In the genomic region with DNA sequence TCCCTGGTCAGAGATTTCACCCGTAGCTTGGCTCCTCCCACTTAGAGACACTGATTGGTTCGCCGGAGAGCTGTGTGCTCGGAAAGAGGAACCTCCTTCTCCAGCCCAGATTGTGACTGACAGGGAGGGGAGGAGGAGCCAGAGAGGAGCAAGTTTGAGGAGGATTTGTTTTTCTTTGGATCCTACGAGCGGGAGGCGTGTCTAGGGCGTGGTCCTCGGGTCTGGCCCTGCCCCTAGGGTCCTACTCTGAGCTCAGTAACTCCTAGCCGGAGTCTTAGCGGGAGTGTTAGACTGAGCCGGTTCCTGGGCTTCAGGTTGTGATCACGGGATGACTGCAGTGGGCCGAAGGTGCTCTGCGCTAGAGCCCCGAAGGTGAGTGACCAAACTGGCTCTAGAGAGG, we compare ENCODE assay signal across 8 mouse cellular contexts. TPM values are rescaled to one million over a fixed set of nuclear protein-coding genes. Genes with fewer than 3 reads are reported as not detected.
DNase-seq lines count a peak whose midpoint lies in the region; ATAC-seq and TF ChIP-seq lines count a peak whose summit lies in the region.

No protein-coding gene starts in this region.

- no peak overlapping the region for H3K27ac ChIP-seq in forebrain, embryonic 14.5 days (ENCODE audit: low read depth, low read length)

- intact Hi-C loops in heart, postnatal 14 days (cut with DNase I): no loop called here

- peak; percentile 83 for DNase-seq in cerebellum, adult 11 months
- DNase-seq in forebrain, embryonic 14.5 days (ENCODE audit: low spot score): peak; percentile 97
- peak; percentile 91 to 94 for DNase-seq in heart, postnatal 14 days
- peak; percentile 80 to 85 for DNase-seq in layer of hippocampus, adult 18-20 months (ENCODE audit: low spot score in 2 of 2)
- peak; percentile 91 for DNase-seq in lung, adult 2 months
- peak; percentile 69 to 79 for DNase-seq in thymus, adult 18-20 months

- peak overlapping the region; percentile 44 for H3K4me2 ChIP-seq in forebrain, embryonic 14.5 days (ENCODE audit: low read length)

- under 1% methylated on average over 16 of the region's 16 CpGs for WGBS in forebrain, embryonic 14.5 days
- 2% methylated on average over 16 of the region's 16 CpGs for WGBS in lung, adult 2 months

- ATAC-seq in forebrain, embryonic 14.5 days: peak; percentile 99
- ATAC-seq in neutrophil, adult 5-6 weeks (ENCODE audit: extremely low read depth, insufficient number of reproducible peaks, low FRiP score, poor library complexity, severe bottlenecking): peak; percentile 94

- H3K27me3 ChIP-seq in E14TG2a.4 (ENCODE audit: insufficient read depth, low read length): peaks cover 7% of the 10 kb centered on the region; the same call in 1 of the 2 replicates
- no peaks in the 10 kb centered on the region for H3K27me3 ChIP-seq in forebrain, embryonic 14.5 days (replicated peaks; ENCODE audit: control insufficient read depth, insufficient read depth, low read length)

- no peak for TF ChIP-seq CTCF in E14TG2a.4 (conservative IDR thresholded peaks at IDR 0.05; ENCODE audit: low read length)
- no peak for TF ChIP-seq CTCF in lung, adult 2 months (IDR thresholded peaks at IDR 0.05; ENCODE audit: insufficient read depth, low read length)

- H3K4me3 ChIP-seq in E14TG2a.4 (replicated peaks; ENCODE audit: low read length): peak overlapping the region; percentile 41; the same call in 1 of the 2 replicates
- H3K4me3 ChIP-seq in forebrain, embryonic 14.5 days (ENCODE audit: low read depth, low read length): peak overlapping the region; percentile 25
- H3K4me3 ChIP-seq in lung, adult 2 months (replicated peaks; ENCODE audit: extremely low read depth, low read depth, low read length): peak overlapping the region; percentile 72

- TF ChIP-seq POLR2A in lung, adult 2 months (IDR thresholded peaks at IDR 0.05; ENCODE audit: borderline replicate concordance, extremely low read depth, low read depth, low read length): peak; percentile 99

- H3K4me1 ChIP-seq in E14TG2a.4 (replicated peaks; ENCODE audit: low read depth, low read length): peaks cover 38% of the 10 kb centered on the region
- H3K4me1 ChIP-seq in forebrain, embryonic 14.5 days (ENCODE audit: control insufficient read depth, insufficient read depth, low read length): no peaks in the 10 kb centered on the region
- peaks cover 11% of the 10 kb centered on the region for H3K4me1 ChIP-seq in lung, adult 2 months (ENCODE audit: control insufficient read depth, insufficient read depth, low read length)

- H3K9ac ChIP-seq in forebrain, embryonic 14.5 days (ENCODE audit: low read length): peak overlapping the region; percentile 40; the same call in 1 of the 2 replicates

- H3K36me3 ChIP-seq in E14TG2a.4 (ENCODE audit: insufficient read depth, low read length): no peaks in the 10 kb centered on the region
- no peaks in the 10 kb centered on the region for H3K36me3 ChIP-seq in forebrain, embryonic 14.5 days (ENCODE audit: control insufficient read depth, insufficient read depth, low read length)

- H3K9me3 ChIP-seq in E14TG2a.4 (ENCODE audit: low read length): no peaks in the 10 kb centered on the region
- no peaks in the 10 kb centered on the region for H3K9me3 ChIP-seq in forebrain, embryonic 14.5 days (replicated peaks; ENCODE audit: control insufficient read depth, low read length)

RNA-seq across cellular contexts. Expression of gene Sh2d3c, which starts 6.6 kb away (rescaled TPM):
- 25.8 and 37.4 TPM in 2 replicates for polyA plus RNA-seq in forebrain, embryonic 14.5 days (2014; fragmentation: Nextera tagmentation; extraction: Ambion mirVana)
- 10 to 100 TPM; 37.4 to 39.4 TPM for total RNA-seq in heart, postnatal 14 days (2021)
- 10 to 100 TPM; 16.6 to 19.4 TPM for total RNA-seq in layer of hippocampus, adult 18-20 months (2021)
- polyA plus RNA-seq in lung, adult 2 months (2012; rRNA removed): 167 and 260 TPM in 2 replicates
- total RNA-seq in neutrophil, adult 5-6 weeks (2017): 151 and 152 TPM in 2 replicates

RNA-seq across cellular contexts. Expression of gene 6330409D20Rik, which starts 13.4 kb away (rescaled TPM):
- polyA plus RNA-seq in forebrain, embryonic 14.5 days (2014; fragmentation: Nextera tagmentation; extraction: Ambion mirVana): 3.2 and 3.4 TPM in 2 replicates
- total RNA-seq in heart, postnatal 14 days (2021): not detected
- 1 to 10 TPM; 1.5 to 1.8 TPM for total RNA-seq in layer of hippocampus, adult 18-20 months (2021)
- 0.18 and 0.41 TPM in 2 replicates for polyA plus RNA-seq in lung, adult 2 months (2012; rRNA removed)
- not detected in 2 replicates for total RNA-seq in neutrophil, adult 5-6 weeks (2017)

RNA-seq across cellular contexts. Expression of gene Cdk9, which starts 14.6 kb away (rescaled TPM):
- polyA plus RNA-seq in forebrain, embryonic 14.5 days (2014; fragmentation: Nextera tagmentation; extraction: Ambion mirVana): 72.9 and 75.1 TPM in 2 replicates
- total RNA-seq in heart, postnatal 14 days (2021): 10 to 100 TPM; 30.7 to 31.3 TPM
- total RNA-seq in layer of hippocampus, adult 18-20 months (2021): 100 to 1,000 TPM; 119 to 123 TPM
- 103 and 137 TPM in 2 replicates for polyA plus RNA-seq in lung, adult 2 months (2012; rRNA removed)
- total RNA-seq in neutrophil, adult 5-6 weeks (2017): 97.2 and 121 TPM in 2 replicates

RNA-seq across cellular contexts. Expression of gene Fpgs, which starts 23.5 kb away (rescaled TPM):
- polyA plus RNA-seq in forebrain, embryonic 14.5 days (2014; fragmentation: Nextera tagmentation; extraction: Ambion mirVana): 10.9 and 14.3 TPM in 2 replicates
- total RNA-seq in heart, postnatal 14 days (2021): 1 to 10 TPM; 6.0 to 7.4 TPM
- 1 to 10 TPM; 8.5 to 9.9 TPM for total RNA-seq in layer of hippocampus, adult 18-20 months (2021)
- polyA plus RNA-seq in lung, adult 2 months (2012; rRNA removed): 42.1 and 42.3 TPM in 2 replicates
- 9.0 and 10.1 TPM in 2 replicates for total RNA-seq in neutrophil, adult 5-6 weeks (2017)

RNA-seq across cellular contexts. Expression of gene Tor2a, which starts 29.6 kb away (rescaled TPM):
- 67.9 and 71.2 TPM in 2 replicates for polyA plus RNA-seq in forebrain, embryonic 14.5 days (2014; fragmentation: Nextera tagmentation; extraction: Ambion mirVana)
- 10 to 100 TPM; 10.7 to 12.1 TPM for total RNA-seq in heart, postnatal 14 days (2021)
- total RNA-seq in layer of hippocampus, adult 18-20 months (2021): 10 to 100 TPM; 30.2 to 32.1 TPM
- 65.3 and 67.8 TPM in 2 replicates for polyA plus RNA-seq in lung, adult 2 months (2012; rRNA removed)
- 28.0 and 31.1 TPM in 2 replicates for total RNA-seq in neutrophil, adult 5-6 weeks (2017)
